Mouse (Mus musculus): ENCODE results near the gene Borcs6.
A peak's percentile ranks its signal among the peaks of the same experiment; 100 is the strongest.

Borcs6 gene

GRCm38 (mm10) chr11:69103531-69104435 lies 44.3 kb downstream of the Borcs6 start:
- no peak for DNase-seq (ENCODE audit: low spot score)

- no peak for DNase-seq (ENCODE audit: low spot score)
These were observed 45.0 kb downstream of the Borcs6 start for GRCm38 (mm10) chr11:69104487-69104886.

GRCm38 (mm10) chr11:69105227-69105626 lies 45.7 kb downstream of the Borcs6 start:
- DNase-seq (ENCODE audit: low spot score): no peak

GRCm38 (mm10) chr11:69105796-69106195 lies 46.3 kb downstream of the Borcs6 start:
- DNase-seq (ENCODE audit: low spot score): no peak

- DNase-seq (ENCODE audit: low spot score): no peak
These were observed 46.8 kb downstream of the Borcs6 start for GRCm38 (mm10) chr11:69106299-69106698.

GRCm38 (mm10) chr11:69106842-69107241 lies 47.3 kb downstream of the Borcs6 start:
- no peak for DNase-seq (ENCODE audit: low spot score)

- no peak for DNase-seq (ENCODE audit: low spot score)
These were observed 48.2 kb downstream of the Borcs6 start for GRCm38 (mm10) chr11:69107676-69108075.

GRCm38 (mm10) chr11:69108223-69108622 lies 48.7 kb downstream of the Borcs6 start:
- no peak for DNase-seq (ENCODE audit: low spot score)

GRCm38 (mm10) chr11:69109032-69109900 lies 49.7 kb downstream of the Borcs6 start:
- DNase-seq (ENCODE audit: low spot score): no peak

- peak; percentile 87 for DNase-seq (ENCODE audit: low spot score)
These were observed 51.0 kb downstream of the Borcs6 start for GRCm38 (mm10) chr11:69110319-69111046.
